Mouse (Mus musculus): ENCODE results near the gene Gm47995.
"Not testable (repeated sequence)": the region's sequence is repeated elsewhere in the genome, so short reads cannot be mapped to it uniquely, and the experiment has no call there.

The Gm47995 gene

DNA sequence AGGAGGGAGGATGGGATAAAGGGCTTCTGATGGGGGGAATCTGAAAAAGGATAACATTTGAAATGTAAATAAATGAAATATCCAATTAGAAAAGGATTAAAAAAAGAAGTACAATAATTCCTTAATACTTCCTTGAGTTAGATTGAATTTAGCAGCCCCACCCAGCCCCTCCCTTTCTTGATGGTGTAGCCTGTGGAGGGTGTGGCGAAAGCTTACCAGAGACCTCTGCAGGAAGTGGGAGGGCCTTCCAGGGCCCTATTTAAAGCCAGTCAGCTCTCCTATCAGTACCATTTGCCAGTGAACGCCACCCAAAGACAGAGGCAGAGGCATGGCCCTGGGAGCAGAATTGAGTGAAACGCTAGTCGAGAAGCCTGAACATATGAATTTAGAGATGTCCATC, at the start of gene Gm47995:
Gene Gm47995, plus strand, starts transcription at position 329 of the 400 bp plus-strand sequence.
- DNase-seq (ENCODE audit: low spot score), result not testable (repeated sequence)

DNA sequence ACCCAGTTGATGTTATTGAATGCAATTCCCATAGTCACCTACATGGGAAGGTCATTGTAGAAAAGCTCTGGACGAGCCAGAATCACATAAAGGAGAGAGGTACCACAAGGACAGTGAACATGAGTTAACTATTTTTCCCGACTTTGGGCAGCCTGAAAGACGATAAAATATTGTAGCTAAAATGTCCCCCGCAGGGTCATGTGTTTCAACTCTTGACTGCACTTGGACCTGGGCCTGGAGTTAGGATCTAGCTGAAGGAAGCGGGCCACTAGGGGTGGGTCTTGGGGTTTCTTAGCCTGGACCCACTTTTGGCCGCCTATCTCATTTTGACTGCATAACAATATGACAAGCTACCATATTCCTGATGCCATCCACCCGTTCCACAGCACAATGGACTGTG, 48.0 kb upstream of the Gm47995 start:
- DNase-seq (ENCODE audit: low spot score), result no peak

DNA sequence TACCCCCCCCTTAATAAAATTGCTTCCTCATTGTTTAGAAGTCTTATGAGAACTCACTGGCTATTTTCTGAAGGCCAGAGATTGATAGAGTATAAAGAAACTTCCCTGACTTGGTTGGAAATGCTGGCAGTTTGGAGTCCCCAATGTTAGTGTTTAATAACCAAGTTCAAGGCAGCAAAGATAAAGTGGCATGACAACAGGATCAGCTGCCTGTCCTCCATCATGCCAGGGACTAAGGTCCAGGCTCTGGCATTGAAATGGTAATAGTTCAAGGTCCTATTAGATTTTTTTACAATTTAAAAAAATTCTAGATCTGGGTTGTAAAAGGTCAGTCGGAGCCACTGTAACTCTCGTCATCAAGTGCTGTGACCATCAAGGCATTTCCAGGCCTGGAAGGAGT, 47.2 kb upstream of the Gm47995 start:
- DNase-seq (ENCODE audit: low spot score), result no peak

DNA sequence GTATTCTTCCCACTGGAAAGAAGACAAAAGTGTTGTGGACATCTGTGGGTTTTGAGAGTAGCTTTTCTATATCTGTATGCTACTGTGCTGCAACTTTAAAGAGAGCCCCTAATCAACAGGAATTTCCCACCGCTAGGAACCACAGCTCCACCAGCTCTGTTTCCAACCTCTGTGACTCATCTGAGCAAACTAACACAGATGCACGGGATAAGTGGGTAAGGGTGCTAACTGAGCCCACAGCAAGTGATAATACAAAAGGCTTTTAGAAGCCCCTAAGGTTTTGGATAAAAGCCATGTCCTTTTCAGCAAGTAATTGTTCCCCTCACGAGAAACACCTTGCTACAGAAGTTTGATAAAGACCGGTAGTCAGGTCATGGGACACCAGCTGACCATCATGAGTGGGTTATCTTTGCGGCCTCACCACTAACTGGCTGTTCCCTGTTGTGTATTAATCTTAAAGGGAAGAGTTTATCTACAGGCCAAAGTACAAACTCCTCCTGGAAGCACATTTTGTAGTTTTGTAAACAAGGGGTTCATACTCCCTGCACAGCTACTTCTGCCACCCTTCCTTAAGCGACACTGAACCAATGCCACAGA, 45.1 kb upstream of the Gm47995 start:
- DNase-seq (ENCODE audit: low spot score), result no peak

DNA sequence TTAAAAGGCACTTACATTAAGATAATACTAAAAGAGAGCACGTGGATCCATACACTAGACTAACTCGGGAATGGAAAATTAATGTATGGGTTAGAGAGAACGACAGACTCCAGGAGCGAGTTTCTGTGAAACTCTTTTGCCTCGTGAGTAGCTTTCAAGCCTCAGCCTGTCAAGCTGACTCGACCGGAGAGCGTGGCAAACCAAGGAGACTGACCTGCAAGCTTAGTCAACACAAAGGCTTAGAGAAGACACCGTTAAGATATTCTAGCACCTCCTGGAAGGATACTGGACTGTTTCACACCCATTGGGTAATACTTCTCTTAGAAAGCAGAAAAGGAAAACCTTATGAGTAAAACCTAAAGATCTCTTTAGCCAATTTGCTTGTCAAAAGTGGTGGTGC, 44.1 kb upstream of the Gm47995 start:
- DNase-seq (ENCODE audit: low spot score), result not testable (repeated sequence)

DNA sequence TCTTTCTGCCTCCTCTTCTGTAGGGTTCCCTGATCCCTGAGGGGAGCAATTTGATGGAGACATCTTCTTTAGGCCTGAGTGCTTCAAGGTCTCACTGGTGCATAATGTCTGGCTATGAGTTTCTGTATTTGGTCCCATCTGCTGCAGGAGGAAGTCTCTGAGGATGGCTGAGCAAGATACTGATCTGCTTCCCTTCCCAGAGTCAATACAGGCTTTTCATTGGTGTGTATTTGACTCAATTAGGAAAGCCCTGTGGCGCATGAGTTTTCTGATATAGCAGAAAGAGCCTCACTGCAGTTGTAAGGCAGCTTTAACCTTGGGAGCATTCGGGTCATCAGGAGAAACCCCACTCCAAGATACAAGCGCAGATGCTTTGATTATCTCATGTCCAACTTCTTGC, 42.1 kb upstream of the Gm47995 start:
- no peak for DNase-seq (ENCODE audit: low spot score)

DNA sequence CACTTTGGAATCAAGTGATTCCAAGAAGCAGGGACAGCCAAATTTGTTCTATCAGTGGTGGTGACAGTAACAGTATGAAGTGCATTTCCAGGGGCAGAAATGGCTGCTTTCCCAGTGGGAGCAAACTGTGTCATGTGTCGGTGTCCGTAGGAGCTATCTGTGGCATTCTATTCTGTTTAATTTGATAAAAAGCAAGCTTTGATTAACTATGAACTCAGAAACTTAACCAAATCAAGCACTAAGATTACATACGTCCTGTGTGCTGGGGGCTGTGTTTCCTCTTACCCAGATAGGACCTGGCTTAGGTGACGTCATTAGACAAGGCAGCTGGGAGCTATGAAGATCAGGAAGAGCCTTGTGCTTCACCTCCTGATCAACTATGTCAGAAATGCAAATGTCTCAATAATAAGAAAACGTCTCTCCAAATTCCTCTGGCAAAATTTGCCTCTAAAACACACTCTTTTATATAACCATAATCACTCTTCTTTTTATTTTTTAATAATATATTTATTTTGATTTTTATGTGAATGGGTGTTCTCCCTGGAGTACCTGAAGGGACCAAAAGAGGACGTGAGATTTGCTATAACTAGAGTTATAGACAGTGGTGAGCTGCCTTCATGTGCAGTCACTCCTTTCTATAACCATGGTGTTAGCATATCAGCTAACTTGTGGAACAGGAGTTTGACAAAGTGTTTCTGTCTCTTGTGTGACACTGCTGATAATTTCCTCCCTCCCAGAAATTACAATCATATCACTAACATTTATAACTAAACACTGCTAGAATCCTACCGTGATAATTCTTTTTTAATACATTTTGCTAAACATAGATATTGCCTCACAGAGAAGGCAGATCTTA, 41.2 kb upstream of the Gm47995 start:
- no peak for DNase-seq (ENCODE audit: low spot score)

DNA sequence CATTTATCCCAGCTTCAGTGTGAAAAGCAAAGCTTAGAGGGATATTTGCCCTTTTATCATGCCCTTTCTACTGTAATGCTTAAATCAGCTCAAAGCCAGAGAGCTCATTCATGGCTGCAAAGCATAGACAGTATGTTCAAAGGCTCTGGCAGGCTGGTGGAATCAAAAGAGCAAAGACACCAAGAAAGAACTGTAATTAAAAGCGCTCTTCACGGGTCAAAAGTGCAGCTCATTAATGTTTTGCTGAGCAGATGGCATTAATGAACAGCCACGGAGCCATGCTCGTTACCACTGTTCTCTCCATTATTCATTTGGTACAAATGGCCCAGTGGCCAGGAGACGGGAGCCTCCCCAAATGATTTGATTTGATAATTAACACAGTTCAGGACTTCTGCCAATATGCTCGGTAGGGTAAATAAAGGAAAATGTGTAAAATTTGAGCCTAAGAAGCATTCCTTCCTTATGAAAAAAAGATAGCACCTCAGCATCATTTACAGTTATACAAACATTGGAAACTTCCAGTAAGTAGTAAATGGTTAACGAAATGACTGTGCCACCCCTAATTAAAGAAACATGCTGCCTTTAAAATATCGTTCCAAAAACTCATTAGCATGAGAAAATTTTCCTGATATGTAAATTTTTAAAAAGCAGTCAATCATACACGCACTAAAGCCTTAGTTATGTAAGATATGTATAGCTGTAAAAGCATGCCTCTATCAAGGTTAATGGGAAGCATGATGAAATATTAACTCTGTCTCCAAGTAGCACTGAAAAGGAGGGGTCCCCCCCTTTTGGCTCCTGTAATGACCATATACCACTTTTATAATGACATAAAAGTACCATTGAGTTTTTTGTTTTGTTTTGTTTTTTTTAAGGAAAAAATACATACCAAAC, 40.0 kb upstream of the Gm47995 start:
- no peak for DNase-seq (ENCODE audit: low spot score)

DNA sequence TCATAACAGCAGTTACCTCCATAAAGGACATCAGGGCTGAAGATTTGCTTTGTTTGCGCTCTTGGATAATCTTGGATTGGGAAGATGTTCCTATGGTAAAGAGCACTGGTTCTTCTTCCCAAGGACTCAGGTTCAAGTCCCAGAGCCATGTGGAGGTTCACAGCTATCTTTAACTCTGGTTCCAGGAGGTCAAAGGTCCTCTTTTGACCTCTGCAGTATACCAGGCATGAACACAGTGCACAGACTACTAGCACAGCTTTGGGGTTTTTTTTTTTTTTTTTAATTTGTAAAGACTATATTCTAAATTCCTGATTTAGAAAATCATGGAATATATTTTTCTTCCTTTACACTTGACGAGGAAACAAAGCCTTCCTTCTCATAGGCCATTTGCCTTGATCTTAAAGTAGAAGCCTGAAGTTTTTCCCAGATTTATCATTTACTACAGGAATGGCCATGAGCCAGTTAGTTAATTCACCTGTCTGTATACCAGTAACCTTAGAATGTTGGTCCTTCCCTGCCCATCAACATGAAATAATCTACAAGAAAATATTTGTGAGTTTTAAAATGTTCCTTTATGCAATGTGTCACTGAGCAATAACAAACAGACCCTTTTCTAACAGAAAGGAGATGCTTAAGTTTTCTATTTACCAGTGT, 39.3 kb upstream of the Gm47995 start:
- DNase-seq (ENCODE audit: low spot score), result no peak

DNA sequence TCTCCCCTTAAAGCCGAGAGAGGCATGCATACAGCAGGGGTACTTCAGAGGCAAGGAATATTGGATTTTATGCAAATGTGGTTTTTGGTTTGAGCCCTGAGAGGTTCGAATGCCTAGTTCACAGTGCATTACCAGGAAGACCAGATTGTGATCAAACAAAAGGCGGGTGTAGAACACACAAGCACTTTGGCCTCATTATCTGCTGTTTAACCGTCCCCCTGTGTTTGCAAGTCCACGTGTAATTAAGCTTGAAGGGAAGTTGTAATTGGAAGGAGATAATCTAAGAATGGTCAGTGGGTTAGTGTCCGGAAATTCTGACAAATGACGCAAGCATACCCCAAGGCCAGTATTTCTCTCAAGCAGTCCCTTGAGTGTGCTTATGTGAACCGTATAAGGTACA, 32.2 kb upstream of the Gm47995 start:
- no peak for DNase-seq (ENCODE audit: low spot score)

DNA sequence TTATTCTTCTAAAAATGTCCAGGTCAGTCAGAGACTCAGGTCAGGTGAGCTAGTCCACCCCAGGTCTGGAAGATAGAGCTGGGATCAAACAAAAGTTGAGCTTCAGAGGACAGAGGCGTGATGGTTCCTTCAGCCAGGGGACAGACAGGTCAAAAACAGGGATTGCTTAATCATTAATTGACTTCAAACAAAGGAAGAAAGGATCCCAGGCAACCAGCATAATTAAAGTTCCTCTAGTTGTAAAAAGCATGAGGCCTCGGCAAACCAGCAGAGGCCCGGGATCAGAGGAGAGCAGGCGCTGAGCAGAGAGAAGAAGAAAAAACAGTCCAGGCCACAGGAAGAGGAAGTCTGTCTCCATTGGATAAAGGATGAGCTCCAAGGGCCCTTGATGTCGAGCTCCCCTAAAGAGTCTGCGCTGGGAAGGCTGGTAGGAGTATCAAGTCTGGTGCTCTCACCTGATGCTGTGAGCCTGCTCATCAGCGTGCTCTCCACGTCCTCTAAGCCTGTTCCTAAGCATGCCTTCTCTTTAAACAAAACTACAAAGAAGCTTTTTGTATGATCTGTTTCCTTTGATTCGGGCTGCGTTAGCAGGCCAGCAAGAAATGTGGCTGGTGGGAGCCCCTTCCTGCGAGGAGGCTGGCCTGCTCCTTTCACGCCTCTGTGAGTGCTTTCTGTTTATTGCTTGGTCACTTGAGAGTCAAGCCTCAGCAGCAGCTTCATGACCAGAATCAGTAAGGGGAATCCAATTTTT, 30.8 kb upstream of the Gm47995 start:
- no peak for DNase-seq (ENCODE audit: low spot score)

DNA sequence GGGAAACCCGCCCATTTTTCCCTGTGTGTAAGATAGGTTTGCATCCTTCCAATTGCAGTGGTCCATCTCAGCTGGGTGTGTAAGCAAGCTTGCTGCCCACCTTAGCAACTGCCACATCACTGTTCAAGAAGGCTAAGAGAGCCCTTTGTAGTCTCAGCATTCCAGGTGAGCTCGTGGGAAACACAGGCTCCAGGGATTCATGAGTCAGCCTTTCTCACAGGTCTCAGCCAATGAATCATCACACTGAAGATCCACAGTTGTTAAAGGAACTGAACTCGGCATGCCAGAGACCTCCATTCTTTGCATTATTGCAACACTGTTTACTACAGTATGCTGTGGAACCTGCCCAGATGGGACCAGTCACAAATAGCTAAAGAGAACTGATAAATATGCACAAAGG, 29.6 kb upstream of the Gm47995 start:
- DNase-seq (ENCODE audit: low spot score), result no peak

DNA sequence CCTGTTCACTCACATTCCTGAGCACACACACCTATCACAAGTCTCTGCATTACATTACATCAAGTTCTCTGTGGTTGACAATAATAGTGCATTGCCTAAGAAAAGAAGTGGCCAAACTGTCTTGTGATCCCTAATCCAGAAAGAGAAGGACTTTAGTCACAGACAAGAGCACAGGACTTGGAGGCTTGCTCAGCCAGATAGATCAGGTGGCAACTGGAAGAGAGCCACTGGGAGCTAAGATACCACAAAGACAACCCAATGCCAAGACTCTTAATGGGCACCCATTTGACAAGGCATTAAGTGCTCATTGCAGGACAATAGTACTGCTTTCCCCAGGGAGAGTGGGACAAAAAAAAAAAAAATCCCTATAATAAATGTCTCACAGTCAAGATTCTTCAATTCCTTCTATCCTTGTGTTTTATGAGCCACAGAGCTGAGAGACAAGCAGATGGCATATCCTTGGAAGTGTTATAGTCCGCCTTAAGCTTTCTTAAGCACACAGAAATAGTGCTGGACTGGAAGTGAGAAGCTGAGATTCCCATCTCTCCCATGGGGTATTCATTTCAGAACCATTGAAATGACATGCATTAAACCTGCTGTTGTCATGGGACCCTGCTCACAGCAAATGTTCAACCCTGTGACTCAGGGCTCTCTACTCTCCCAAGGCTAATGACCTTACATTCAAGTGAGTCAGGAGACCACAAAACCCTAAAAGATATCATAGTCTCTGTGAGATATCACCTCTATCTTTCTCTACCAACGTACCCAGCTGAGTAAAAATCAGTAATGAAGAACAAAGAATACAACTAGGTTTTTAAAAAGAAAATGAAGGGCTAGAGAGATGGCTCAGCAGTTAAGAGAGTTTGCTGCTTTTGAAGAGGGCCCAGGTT, 26.4 kb upstream of the Gm47995 start:
- no peak for DNase-seq (ENCODE audit: low spot score)

DNA sequence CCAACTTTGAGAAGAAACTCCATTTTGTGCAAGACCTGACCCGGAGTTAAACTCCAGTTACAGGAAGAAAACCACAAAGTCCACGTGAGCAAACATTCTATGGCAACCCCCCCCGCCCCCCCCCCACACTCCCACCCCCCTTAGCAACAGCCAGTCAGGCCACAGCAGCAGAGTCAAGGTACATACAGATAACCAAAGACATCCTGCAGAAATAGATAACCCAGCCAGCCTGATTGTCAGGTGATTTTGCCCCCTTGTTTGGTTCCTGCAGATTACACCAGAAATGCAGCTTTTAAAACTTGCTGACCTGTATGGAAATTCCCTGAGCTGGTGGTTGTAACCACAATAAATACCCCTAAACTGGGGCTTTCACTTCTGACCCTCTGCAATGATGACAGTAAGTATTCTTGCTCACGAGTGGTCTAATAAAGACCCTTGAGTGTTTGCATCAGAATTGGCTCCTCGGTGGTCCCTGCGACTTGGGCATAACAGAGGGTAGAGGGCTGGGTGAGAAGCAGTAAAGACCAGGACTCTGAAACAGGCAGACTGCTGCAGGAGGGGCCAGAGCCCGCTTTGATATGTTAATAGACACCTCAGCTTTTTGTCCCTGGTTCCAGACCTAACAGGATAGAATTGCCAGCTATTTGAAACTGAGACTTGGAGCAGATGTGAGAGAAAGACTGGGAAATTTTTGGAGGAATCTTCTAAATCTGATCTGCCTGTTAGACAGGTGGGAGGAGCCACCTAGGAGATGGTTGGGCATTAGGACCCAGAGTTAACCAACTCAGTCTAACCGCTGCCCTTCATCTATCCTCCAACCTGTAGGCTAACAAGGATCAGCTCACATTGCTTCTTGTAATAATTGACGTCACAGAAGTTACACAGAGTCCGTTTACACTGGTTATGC, 21.0 kb upstream of the Gm47995 start:
- no peak for DNase-seq (ENCODE audit: low spot score)

DNA sequence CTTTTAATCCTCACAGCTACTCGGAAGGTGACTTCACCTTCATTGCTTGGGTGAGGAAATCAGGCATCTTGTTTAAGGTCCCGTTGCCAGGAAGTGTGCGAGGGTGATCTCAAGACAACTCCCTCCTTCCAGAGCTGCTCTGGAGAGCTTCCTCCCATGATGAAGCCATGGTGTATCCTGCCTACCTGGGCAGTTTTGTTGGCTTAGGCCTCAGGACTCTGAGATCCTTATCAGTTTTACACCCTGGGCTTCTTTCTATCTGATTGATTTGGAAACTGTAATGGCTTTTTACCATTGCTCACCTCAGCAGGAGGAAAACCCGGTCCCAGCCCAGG, 20.3 kb upstream of the Gm47995 start:
- no peak for DNase-seq (ENCODE audit: low spot score)

DNA sequence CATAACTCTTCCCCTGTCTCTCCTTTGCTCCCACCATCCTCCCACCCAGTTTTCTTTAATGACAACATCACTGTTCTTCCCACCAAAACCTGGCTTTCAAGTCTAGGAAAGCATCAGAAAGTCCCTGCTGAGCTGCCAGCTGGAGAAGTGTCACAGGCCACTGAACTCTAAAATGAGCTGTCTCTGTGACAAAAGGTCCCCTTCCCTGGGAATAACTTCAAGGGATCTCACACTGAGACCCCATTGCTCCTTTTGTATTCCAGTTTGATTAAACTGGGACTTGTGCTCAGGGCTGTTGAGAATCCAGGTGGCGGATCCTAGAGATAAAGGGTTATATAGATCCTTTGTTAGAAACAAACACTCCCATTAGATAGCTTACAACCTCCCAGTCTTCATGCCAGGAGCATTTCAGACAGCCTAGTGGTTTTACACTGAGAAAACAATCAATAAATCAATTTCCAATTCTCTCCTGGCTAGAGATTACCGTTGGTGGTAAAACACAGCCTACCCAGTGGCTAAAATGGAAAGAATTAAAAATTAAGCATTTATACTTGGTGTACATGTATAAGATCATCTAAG, 19.7 kb upstream of the Gm47995 start:
- no peak for DNase-seq (ENCODE audit: low spot score)

DNA sequence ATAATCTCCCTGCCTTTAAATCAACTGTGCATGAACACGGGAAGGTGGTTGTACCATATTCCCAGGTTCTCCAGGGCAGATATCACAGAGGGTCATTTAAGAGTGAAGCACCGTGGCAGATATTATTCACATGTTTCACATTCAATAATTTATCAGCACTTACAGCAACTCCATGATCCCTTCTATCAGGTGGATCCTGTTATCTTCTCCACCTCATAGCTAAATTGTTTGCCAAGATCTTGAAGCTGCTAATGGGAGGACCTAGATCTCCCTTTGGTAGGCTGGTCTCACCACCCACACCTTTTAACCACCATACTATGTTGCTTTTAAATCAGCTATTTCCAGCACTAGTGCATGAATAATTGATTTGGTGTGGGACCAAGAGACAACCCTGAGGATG, 18.1 kb upstream of the Gm47995 start:
- no peak for DNase-seq (ENCODE audit: low spot score)

DNA sequence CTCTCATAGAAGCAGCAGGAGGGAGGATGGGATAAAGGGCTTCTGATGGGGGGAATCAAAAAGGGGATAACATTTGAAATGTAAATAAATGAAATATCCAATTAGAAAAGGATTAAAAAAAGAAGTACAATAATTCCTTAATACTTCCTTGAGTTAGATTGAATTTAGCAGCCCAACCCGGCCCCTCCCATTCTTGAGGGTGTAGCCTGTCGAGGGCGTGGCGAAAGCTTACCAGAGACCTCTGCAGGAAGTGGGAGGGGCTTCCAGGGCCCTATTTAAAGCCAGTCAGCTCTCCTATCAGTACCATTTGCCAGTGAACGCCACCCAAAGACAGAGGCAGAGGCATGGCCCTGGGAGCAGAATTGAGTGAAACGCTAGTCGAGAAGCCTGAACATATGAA, 16.0 kb upstream of the Gm47995 start, which contains the start of gene Gm47985:
Gene Gm47985, plus strand, starts transcription at position 272 of the 400 bp plus-strand sequence.
- DNase-seq (ENCODE audit: low spot score), result not testable (repeated sequence)

DNA sequence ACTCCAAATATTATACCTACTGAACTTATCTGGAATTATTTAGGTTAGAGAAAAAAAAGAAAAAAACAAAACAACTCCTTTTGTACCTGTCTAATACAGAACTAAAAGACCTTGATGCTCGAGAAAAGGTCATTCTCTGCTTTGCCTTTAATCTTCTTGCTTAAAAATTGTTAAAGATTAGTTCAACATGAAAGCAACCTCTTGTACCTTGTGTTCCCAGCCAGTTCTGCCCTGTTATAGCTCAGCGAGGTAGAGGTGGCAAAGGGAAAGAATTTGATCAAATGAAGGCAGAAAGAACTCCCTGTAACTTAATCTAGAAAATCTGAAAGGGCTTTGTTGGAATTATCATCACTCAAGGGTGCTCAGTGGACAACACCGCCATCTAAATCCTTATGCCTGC, 12.1 kb upstream of the Gm47995 start:
- DNase-seq (ENCODE audit: low spot score), result not testable (repeated sequence)
